Mouse (Mus musculus): ENCODE data around the gene Etfb. TPM values are rescaled to one million over a fixed set of nuclear protein-coding genes. Genes with fewer than 3 reads are reported as not detected.
A peak's percentile ranks its signal among the peaks of the same experiment; 100 is the strongest.
"Not testable (repeated sequence)": the region's sequence is repeated elsewhere in the genome, so short reads cannot be mapped to it uniquely, and the experiment has no call there.

Etfb gene
- 232 and 257 TPM in 2 replicates for polyA plus RNA-seq (2015; fragmentation: Nextera tagmentation; extraction: Ambion mirVana)

- DNase-seq (ENCODE audit: low spot score): peak; percentile 90
Observed at GRCm38 (mm10) chr7:43443917-43444293, at the start of gene Etfb, which contains the start of gene Gm45233. Gene Etfb, plus strand, starts transcription at chr7:43444083. Gene Gm45233, plus strand, starts transcription at chr7:43444128.

GRCm38 (mm10) chr7:43399501-43399900 is 44.4 kb upstream of the Etfb start:
- no peak for DNase-seq (ENCODE audit: low spot score)

- DNase-seq (ENCODE audit: low spot score): no peak
Observed at GRCm38 (mm10) chr7:43402718-43403117, 41.2 kb upstream of the Etfb start.

- DNase-seq (ENCODE audit: low spot score): no peak
Observed at GRCm38 (mm10) chr7:43407573-43407972, 36.3 kb upstream of the Etfb start.

- DNase-seq (ENCODE audit: low spot score): no peak
Observed at GRCm38 (mm10) chr7:43408131-43408553, 35.7 kb upstream of the Etfb start, which contains the start of gene Siglecg. Gene Siglecg, plus strand, starts transcription at chr7:43408204.

- DNase-seq (ENCODE audit: low spot score): no peak
Observed at GRCm38 (mm10) chr7:43409084-43409483, 34.8 kb upstream of the Etfb start.

GRCm38 (mm10) chr7:43411724-43412123 is 32.2 kb upstream of the Etfb start:
- not testable (repeated sequence) for DNase-seq (ENCODE audit: low spot score)

- no peak for DNase-seq (ENCODE audit: low spot score)
Observed at GRCm38 (mm10) chr7:43417298-43417697, 26.6 kb upstream of the Etfb start.

- peak; percentile 85 for DNase-seq (ENCODE audit: low spot score)
Observed at GRCm38 (mm10) chr7:43422995-43423617, 20.8 kb upstream of the Etfb start.

GRCm38 (mm10) chr7:43423991-43424625 is 19.8 kb upstream of the Etfb start:
- DNase-seq (ENCODE audit: low spot score): peak; percentile 42

- DNase-seq (ENCODE audit: low spot score): no peak
Observed at GRCm38 (mm10) chr7:43427406-43427805, 16.5 kb upstream of the Etfb start, which contains the start of gene Lim2. Gene Lim2, plus strand, starts transcription at chr7:43427670.

- no peak for DNase-seq (ENCODE audit: low spot score)
Observed at GRCm38 (mm10) chr7:43429500-43429899, 14.4 kb upstream of the Etfb start.

GRCm38 (mm10) chr7:43432891-43433290 is 11.0 kb upstream of the Etfb start:
- DNase-seq (ENCODE audit: low spot score): no peak

GRCm38 (mm10) chr7:43434676-43435075 is 9.2 kb upstream of the Etfb start:
- DNase-seq (ENCODE audit: low spot score): no peak

GRCm38 (mm10) chr7:43436341-43437255 is 7.3 kb upstream of the Etfb start, which contains the start of gene Nkg7:
Gene Nkg7, plus strand, starts transcription at chr7:43437073.
- peak; percentile 33 for DNase-seq (ENCODE audit: low spot score)

GRCm38 (mm10) chr7:43438611-43439010 is 5.3 kb upstream of the Etfb start:
- DNase-seq (ENCODE audit: low spot score): no peak

GRCm38 (mm10) chr7:43440482-43440881 is 3.4 kb upstream of the Etfb start, which contains the start of gene Cldnd2:
Gene Cldnd2, plus strand, starts transcription at chr7:43440782.
- no peak for DNase-seq (ENCODE audit: low spot score)

GRCm38 (mm10) chr7:43441071-43441470 is 2.8 kb upstream of the Etfb start:
- DNase-seq (ENCODE audit: low spot score): no peak

- DNase-seq (ENCODE audit: low spot score): peak; percentile 4
Observed at GRCm38 (mm10) chr7:43442684-43443083, 1.2 kb upstream of the Etfb start.

GRCm38 (mm10) chr7:43443126-43443916 is 562 bp upstream of the Etfb start:
- peak; percentile 70 for DNase-seq (ENCODE audit: low spot score)

GRCm38 (mm10) chr7:43447801-43448200 is 3.9 kb downstream of the Etfb start:
- no peak for DNase-seq (ENCODE audit: low spot score)

Data from thymus, postnatal 0 days (tissue).